In genomic region chr10:128823087-128823486, GRCm38 (mm10) we compare ENCODE assay signal across 9 mouse cellular contexts. TPM values are rescaled to one million over a fixed set of nuclear protein-coding genes. Genes with fewer than 3 reads are reported as not detected.
DNase-seq lines count a peak whose midpoint lies in the region; ATAC-seq and TF ChIP-seq lines count a peak whose summit lies in the region.
"Not testable (repeated sequence)": the region's sequence is repeated elsewhere in the genome, so short reads cannot be mapped to it uniquely, and the experiment has no call there.
"Had no signal": no experiment of that assay in that cellular context is flagged by ENCODE, and none has a peak within 500 bp of the region (broad histone marks: within the 10 kb centered on the region; RNA-seq: fewer than 3 reads in every experiment).

No protein-coding gene starts in this region.

- not testable (repeated sequence) for H3K27me3 ChIP-seq in forebrain, embryonic 12.5 days; heart, embryonic 13.5 days (replicated peaks); hindbrain, postnatal 0 days (ENCODE audit: insufficient read depth, low read length); limb, embryonic 10.5 days (ENCODE audit: low read depth, poor library complexity, severe bottlenecking); liver, postnatal 0 days (ENCODE audit: insufficient read depth, low read length); midbrain, embryonic 16.5 days (ENCODE audit: control insufficient read depth, insufficient read depth, low read depth, low read length); testis, adult 2 months (ENCODE audit: control insufficient read depth, insufficient read depth, low read length)

- H3K4me2 ChIP-seq in forebrain, embryonic 12.5 days: peak overlapping the region; percentile 78
- peak overlapping the region; percentile 85 for H3K4me2 ChIP-seq in heart, embryonic 13.5 days
- peak overlapping the region; percentile 71; the same call in 1 of the 2 replicates for H3K4me2 ChIP-seq in hindbrain, postnatal 0 days (ENCODE audit: low read depth, low read length)
- peak overlapping the region; percentile 83 for H3K4me2 ChIP-seq in liver, postnatal 0 days (ENCODE audit: low read depth, low read length)
- H3K4me2 ChIP-seq in midbrain, embryonic 16.5 days (ENCODE audit: low read length): peak overlapping the region; percentile 87

- H3K4me1 ChIP-seq in bone marrow, adult 2 months (ENCODE audit: control insufficient read depth, insufficient read depth, low read length); hindbrain, postnatal 0 days (ENCODE audit: insufficient read depth, low read length); testis, adult 2 months (ENCODE audit: control insufficient read depth, insufficient read depth, low read length): not testable (repeated sequence)
- peaks cover 18% of the 10 kb centered on the region for H3K4me1 ChIP-seq in forebrain, embryonic 12.5 days
- peaks cover 29% of the 10 kb centered on the region for H3K4me1 ChIP-seq in heart, embryonic 13.5 days
- peaks cover 13% of the 10 kb centered on the region for H3K4me1 ChIP-seq in limb, embryonic 10.5 days
- peaks cover 26% of the 10 kb centered on the region for H3K4me1 ChIP-seq in liver, postnatal 0 days (ENCODE audit: insufficient read depth)
- peaks cover 19% of the 10 kb centered on the region for H3K4me1 ChIP-seq in midbrain, embryonic 16.5 days (ENCODE audit: control insufficient read depth, insufficient read depth, low read length)

- TF ChIP-seq EP300 in liver, postnatal 0 days (IDR thresholded peaks at IDR 0.05; ENCODE audit: low read depth): not testable (repeated sequence)

- H3K27ac ChIP-seq in bone marrow, adult 2 months (ENCODE audit: control insufficient read depth, insufficient read depth, low read depth, low read length, poor library complexity); forebrain, embryonic 12.5 days; heart, embryonic 13.5 days (replicated peaks); hindbrain, postnatal 0 days; limb, embryonic 10.5 days; liver, postnatal 0 days (ENCODE audit: low read depth); midbrain, embryonic 16.5 days (ENCODE audit: low read length); testis, adult 2 months (ENCODE audit: control insufficient read depth, insufficient read depth, low read depth, low read length): not testable (repeated sequence)

- peaks cover 34% of the 10 kb centered on the region for H3K36me3 ChIP-seq in forebrain, embryonic 12.5 days (replicated peaks)
- peaks cover 45% of the 10 kb centered on the region for H3K36me3 ChIP-seq in heart, embryonic 13.5 days
- peaks cover 15% of the 10 kb centered on the region for H3K36me3 ChIP-seq in hindbrain, postnatal 0 days (ENCODE audit: insufficient read depth, low read length)
- peaks cover 63% of the 10 kb centered on the region for H3K36me3 ChIP-seq in limb, embryonic 10.5 days
- not testable (repeated sequence) for H3K36me3 ChIP-seq in liver, postnatal 0 days (replicated peaks; ENCODE audit: insufficient read depth, low read length); midbrain, embryonic 16.5 days (ENCODE audit: control insufficient read depth, insufficient read depth, low read length); testis, adult 2 months (ENCODE audit: control insufficient read depth, insufficient read depth, low read length)

- not testable (repeated sequence) for TF ChIP-seq POLR2A in bone marrow, adult 2 months (IDR thresholded peaks at IDR 0.05; ENCODE audit: borderline replicate concordance, control insufficient read depth, low read depth, low read length); testis, adult 2 months (IDR thresholded peaks at IDR 0.05; ENCODE audit: control insufficient read depth, low read depth, low read length)

- not testable (repeated sequence) for ATAC-seq in forebrain, embryonic 12.5 days (ENCODE audit: low FRiP score); heart, embryonic 13.5 days (ENCODE audit: extremely low read depth, insufficient number of reproducible peaks, low FRiP score, low TSS enrichment); hindbrain, postnatal 0 days; liver, postnatal 0 days; midbrain, embryonic 16.5 days

- not testable (repeated sequence) for H3K9ac ChIP-seq in forebrain, embryonic 12.5 days; heart, embryonic 13.5 days; hindbrain, postnatal 0 days (replicated peaks; ENCODE audit: low read length); liver, postnatal 0 days (replicated peaks); midbrain, embryonic 16.5 days (ENCODE audit: low read depth, low read length)

- H3K9me3 ChIP-seq in forebrain, embryonic 12.5 days; heart, embryonic 13.5 days; hindbrain, postnatal 0 days (ENCODE audit: low read length); limb, embryonic 10.5 days (replicated peaks); liver, postnatal 0 days (ENCODE audit: low read length); midbrain, embryonic 16.5 days (replicated peaks; ENCODE audit: control insufficient read depth, low read length, poor library complexity, severe bottlenecking): not testable (repeated sequence)

- peak overlapping the region; percentile 7 for H3K4me3 ChIP-seq in bone marrow, adult 2 months (replicated peaks; ENCODE audit: control insufficient read depth, low read depth, low read length)
- H3K4me3 ChIP-seq in forebrain, embryonic 12.5 days (replicated peaks): peak overlapping the region; percentile 74
- peak overlapping the region; percentile 81 for H3K4me3 ChIP-seq in heart, embryonic 13.5 days
- H3K4me3 ChIP-seq in hindbrain, postnatal 0 days (ENCODE audit: low read length); midbrain, embryonic 16.5 days (ENCODE audit: low read depth, low read length): not testable (repeated sequence)
- H3K4me3 ChIP-seq in limb, embryonic 10.5 days: peak overlapping the region; percentile 84
- peak overlapping the region; percentile 87; the same call in 1 of the 2 replicates for H3K4me3 ChIP-seq in liver, postnatal 0 days (ENCODE audit: low read depth, low read length)
- peak overlapping the region; percentile 93; the same call in 1 of the 2 replicates for H3K4me3 ChIP-seq in testis, adult 2 months (ENCODE audit: control insufficient read depth, low read depth, low read length)

- TF ChIP-seq CTCF in bone marrow, adult 2 months (IDR thresholded peaks at IDR 0.05; ENCODE audit: control insufficient read depth, insufficient read depth, low read length); hindbrain, postnatal 0 days (IDR thresholded peaks at IDR 0.05; ENCODE audit: low read depth); testis, adult 2 months (IDR thresholded peaks at IDR 0.05; ENCODE audit: control insufficient read depth, insufficient read depth, insufficient replicate concordance, low read depth, low read length): not testable (repeated sequence)
- TF ChIP-seq CTCF in liver, postnatal 0 days (IDR thresholded peaks at IDR 0.05; ENCODE audit: low read depth): 0 out of 2 replicates have a peak, but pooled peaks have one; percentile 4

- not testable (repeated sequence) for DNase-seq in hindbrain, postnatal 0 days (ENCODE audit: low spot score); limb, embryonic 10.5 days (ENCODE audit: low spot score); liver, postnatal 0 days

- WGBS in bone marrow, adult 2 months: 71% methylated on average over 4 of the region's 4 CpGs
- WGBS in forebrain, embryonic 12.5 days: 74% methylated on average over 4 of the region's 4 CpGs
- 70% methylated on average over 4 of the region's 4 CpGs for WGBS in heart, embryonic 13.5 days
- 76% methylated on average over 4 of the region's 4 CpGs for WGBS in hindbrain, postnatal 0 days
- 77% methylated on average over 4 of the region's 4 CpGs for WGBS in limb, embryonic 10.5 days
- WGBS in liver, postnatal 0 days (ENCODE audit: insufficient replicate concordance): 73% methylated on average over 4 of the region's 4 CpGs
- 77% methylated on average over 4 of the region's 4 CpGs for WGBS in midbrain, embryonic 16.5 days

RNA-seq across cellular contexts. Expression of gene Ormdl2, which starts 1.6 kb away (rescaled TPM):
- polyA plus RNA-seq in bone marrow, adult 2 months (2011; ENCODE audit: insufficient read depth, insufficient read length, low replicate concordance, missing spikeins): 24.9 and 25.4 TPM in 2 replicates
- polyA plus RNA-seq in forebrain, embryonic 12.5 days (2016; fragmentation: Nextera tagmentation; extraction: Ambion mirVana): 47.4 and 53.0 TPM in 2 replicates
- polyA plus RNA-seq in heart, embryonic 13.5 days (2015; fragmentation: Nextera tagmentation; extraction: Ambion mirVana): 47.2 and 50.0 TPM in 2 replicates
- total RNA-seq in hindbrain, postnatal 0 days (2014; rRNA removed): 12.0 and 23.1 TPM in 2 replicates
- 23.8 and 24.8 TPM in 2 replicates for polyA plus RNA-seq in hindbrain, postnatal 0 days (2015; fragmentation: Nextera tagmentation; extraction: Ambion mirVana)
- 52.9 and 62.9 TPM in 2 replicates for polyA plus RNA-seq in limb, embryonic 10.5 days (2016; fragmentation: Nextera tagmentation; extraction: Ambion mirVana)
- 75.8 and 80.6 TPM in 2 replicates for polyA plus RNA-seq in liver, postnatal 0 days (2015; fragmentation: Nextera tagmentation; extraction: Ambion mirVana)
- polyA plus RNA-seq in midbrain, embryonic 16.5 days (2015; fragmentation: Nextera tagmentation; extraction: Ambion mirVana): 17.7 and 18.6 TPM in 2 replicates
- polyA plus RNA-seq in testis, adult 2 months (2012; rRNA removed): 77.4 and 91.8 TPM in 2 replicates

RNA-seq across cellular contexts. Expression of gene Sarnp, which starts 6.0 kb away (rescaled TPM):
- polyA plus RNA-seq in bone marrow, adult 2 months (2011; ENCODE audit: insufficient read depth, insufficient read length, low replicate concordance, missing spikeins): 45.2 and 73.3 TPM in 2 replicates
- polyA plus RNA-seq in forebrain, embryonic 12.5 days (2016; fragmentation: Nextera tagmentation; extraction: Ambion mirVana): 251 and 256 TPM in 2 replicates
- 164 and 175 TPM in 2 replicates for polyA plus RNA-seq in heart, embryonic 13.5 days (2015; fragmentation: Nextera tagmentation; extraction: Ambion mirVana)
- total RNA-seq in hindbrain, postnatal 0 days (2014; rRNA removed): 19.4 and 24.3 TPM in 2 replicates
- 126 and 143 TPM in 2 replicates for polyA plus RNA-seq in hindbrain, postnatal 0 days (2015; fragmentation: Nextera tagmentation; extraction: Ambion mirVana)
- 245 and 250 TPM in 2 replicates for polyA plus RNA-seq in limb, embryonic 10.5 days (2016; fragmentation: Nextera tagmentation; extraction: Ambion mirVana)
- polyA plus RNA-seq in liver, postnatal 0 days (2015; fragmentation: Nextera tagmentation; extraction: Ambion mirVana): 72.0 and 75.4 TPM in 2 replicates
- polyA plus RNA-seq in midbrain, embryonic 16.5 days (2015; fragmentation: Nextera tagmentation; extraction: Ambion mirVana): 143 and 152 TPM in 2 replicates
- polyA plus RNA-seq in testis, adult 2 months (2012; rRNA removed): 11.0 and 13.2 TPM in 2 replicates

RNA-seq across cellular contexts. Expression of gene Tmem198b, which starts 18.9 kb away (rescaled TPM):
- 2.8 and 8.3 TPM in 2 replicates for polyA plus RNA-seq in bone marrow, adult 2 months (2011; ENCODE audit: insufficient read depth, insufficient read length, low replicate concordance, missing spikeins)
- 18.4 and 21.3 TPM in 2 replicates for polyA plus RNA-seq in forebrain, embryonic 12.5 days (2016; fragmentation: Nextera tagmentation; extraction: Ambion mirVana)
- polyA plus RNA-seq in heart, embryonic 13.5 days (2015; fragmentation: Nextera tagmentation; extraction: Ambion mirVana): 18.7 and 19.0 TPM in 2 replicates
- 26.5 and 27.3 TPM in 2 replicates for total RNA-seq in hindbrain, postnatal 0 days (2014; rRNA removed)
- 18.8 and 18.9 TPM in 2 replicates for polyA plus RNA-seq in hindbrain, postnatal 0 days (2015; fragmentation: Nextera tagmentation; extraction: Ambion mirVana)
- 14.8 and 19.8 TPM in 2 replicates for polyA plus RNA-seq in limb, embryonic 10.5 days (2016; fragmentation: Nextera tagmentation; extraction: Ambion mirVana)
- 2.3 and 2.5 TPM in 2 replicates for polyA plus RNA-seq in liver, postnatal 0 days (2015; fragmentation: Nextera tagmentation; extraction: Ambion mirVana)
- polyA plus RNA-seq in midbrain, embryonic 16.5 days (2015; fragmentation: Nextera tagmentation; extraction: Ambion mirVana): 14.8 and 16.1 TPM in 2 replicates
- 7.7 and 8.2 TPM in 2 replicates for polyA plus RNA-seq in testis, adult 2 months (2012; rRNA removed)

RNA-seq across cellular contexts. Expression of gene Dnajc14, which starts 19.2 kb away (rescaled TPM):
- polyA plus RNA-seq in bone marrow, adult 2 months (2011; ENCODE audit: insufficient read depth, insufficient read length, low replicate concordance, missing spikeins): 12.2 and 20.7 TPM in 2 replicates
- 55.0 and 58.9 TPM in 2 replicates for polyA plus RNA-seq in forebrain, embryonic 12.5 days (2016; fragmentation: Nextera tagmentation; extraction: Ambion mirVana)
- 35.3 and 38.8 TPM in 2 replicates for polyA plus RNA-seq in heart, embryonic 13.5 days (2015; fragmentation: Nextera tagmentation; extraction: Ambion mirVana)
- 28.6 and 30.9 TPM in 2 replicates for total RNA-seq in hindbrain, postnatal 0 days (2014; rRNA removed)
- 32.7 and 37.0 TPM in 2 replicates for polyA plus RNA-seq in hindbrain, postnatal 0 days (2015; fragmentation: Nextera tagmentation; extraction: Ambion mirVana)
- 47.7 and 54.0 TPM in 2 replicates for polyA plus RNA-seq in limb, embryonic 10.5 days (2016; fragmentation: Nextera tagmentation; extraction: Ambion mirVana)
- polyA plus RNA-seq in liver, postnatal 0 days (2015; fragmentation: Nextera tagmentation; extraction: Ambion mirVana): 12.9 and 15.0 TPM in 2 replicates
- 54.2 and 59.5 TPM in 2 replicates for polyA plus RNA-seq in midbrain, embryonic 16.5 days (2015; fragmentation: Nextera tagmentation; extraction: Ambion mirVana)
- 8.9 and 10.4 TPM in 2 replicates for polyA plus RNA-seq in testis, adult 2 months (2012; rRNA removed)

RNA-seq across cellular contexts. Expression of gene Mmp19, which starts 32.4 kb away (rescaled TPM):
- 2.4 and 5.1 TPM in 2 replicates for polyA plus RNA-seq in bone marrow, adult 2 months (2011; ENCODE audit: insufficient read depth, insufficient read length, low replicate concordance, missing spikeins)
- 0.40 and 0.60 TPM in 2 replicates for polyA plus RNA-seq in forebrain, embryonic 12.5 days (2016; fragmentation: Nextera tagmentation; extraction: Ambion mirVana)
- 0.87 and 1.1 TPM in 2 replicates for polyA plus RNA-seq in heart, embryonic 13.5 days (2015; fragmentation: Nextera tagmentation; extraction: Ambion mirVana)
- 0.52 and 2.8 TPM in 2 replicates for total RNA-seq in hindbrain, postnatal 0 days (2014; rRNA removed)
- polyA plus RNA-seq in hindbrain, postnatal 0 days (2015; fragmentation: Nextera tagmentation; extraction: Ambion mirVana): 0.59 and 0.61 TPM in 2 replicates
- 0.21 and 0.30 TPM in 2 replicates for polyA plus RNA-seq in limb, embryonic 10.5 days (2016; fragmentation: Nextera tagmentation; extraction: Ambion mirVana)
- polyA plus RNA-seq in liver, postnatal 0 days (2015; fragmentation: Nextera tagmentation; extraction: Ambion mirVana): 11.3 and 13.5 TPM in 2 replicates
- polyA plus RNA-seq in midbrain, embryonic 16.5 days (2015; fragmentation: Nextera tagmentation; extraction: Ambion mirVana): 0.51 and 0.88 TPM in 2 replicates
- 1.3 and 1.6 TPM in 2 replicates for polyA plus RNA-seq in testis, adult 2 months (2012; rRNA removed)
- polyA plus RNA-seq: activated CD4-positive, CD25-positive, alpha-beta regulatory T cell, adult 4 months had no signal
